Mouse (Mus musculus) heart, embryonic 11.5 days (tissue): ENCODE measurements at regions not wholly inside any gene's neighbourhood (a gene's known extent, or its start where the extent isn't known, plus 50 kb on each side); places are given as distances from the start of the nearest gene placed in this dataset.

ENCODE experiments used
- ATAC-seq: fragments of 200-750 bp; cut with Nextera tagmentation; replicated peaks from 2 replicates; pipeline ENCODE4 v1.8.0; 2017; ENCODE audit warnings: moderate library complexity; ENCODE audit not compliant: insufficient number of reproducible peaks, low FRiP score, low TSS enrichment
- H3K27ac ChIP-seq: fragments of 300-500 bp; sonication (generic); 2 replicates; pipeline ENCODE4 v1.5.1; 2014; ENCODE audit warnings: mild to moderate bottlenecking, low read depth, low read length
- H3K27me3 ChIP-seq: fragments of 300-500 bp; sonication (generic); 2 replicates; pipeline ENCODE4 v1.6.1; 2014; ENCODE audit warnings: mild to moderate bottlenecking, low read length, mixed read lengths; ENCODE audit not compliant: control insufficient read depth, insufficient read depth
- H3K36me3 ChIP-seq: fragments of 300-500 bp; sonication (generic); 2 replicates; pipeline ENCODE4 v1.6.1; 2014; ENCODE audit warnings: mild to moderate bottlenecking, low read length, moderate library complexity, mixed read lengths; ENCODE audit not compliant: control insufficient read depth, insufficient read depth
- H3K4me1 ChIP-seq: fragments of 300-500 bp; sonication (generic); 2 replicates; pipeline ENCODE4 v1.6.1; 2014; ENCODE audit warnings: low read length; ENCODE audit not compliant: control insufficient read depth, insufficient read depth
- H3K4me2 ChIP-seq: fragments of 300-500 bp; sonication (generic); 2 replicates; pipeline ENCODE4 v1.6.1; 2014; ENCODE audit warnings: mild to moderate bottlenecking, moderate library complexity
- H3K4me3 ChIP-seq: fragments of 300-500 bp; sonication (generic); 2 replicates; pipeline ENCODE4 v1.5.1; 2014; ENCODE audit warnings: low read depth, low read length
- H3K9ac ChIP-seq: fragments of 300-500 bp; sonication (generic); 2 replicates; pipeline ENCODE4 v1.6.1; 2014; ENCODE audit warnings: mild to moderate bottlenecking, low read depth, low read length, moderate library complexity
- H3K9me3 ChIP-seq: fragments of 300-500 bp; sonication (generic); replicated peaks from 2 replicates; pipeline ENCODE4 v1.6.1; 2016; ENCODE audit warnings: low read length; ENCODE audit not compliant: control insufficient read depth
- WGBS: fragments of 180-500 bp; shearing (Covaris S2); extraction: QIAGEN DNeasy Blood & Tissue Kit; methylation state at CpG from one replicate; pipeline ENCODE4 v1.1.7; 2014; ENCODE audit not compliant: insufficient replicate concordance; 5-methylcytosine and 5-hydroxymethylcytosine counted together

DNA sequence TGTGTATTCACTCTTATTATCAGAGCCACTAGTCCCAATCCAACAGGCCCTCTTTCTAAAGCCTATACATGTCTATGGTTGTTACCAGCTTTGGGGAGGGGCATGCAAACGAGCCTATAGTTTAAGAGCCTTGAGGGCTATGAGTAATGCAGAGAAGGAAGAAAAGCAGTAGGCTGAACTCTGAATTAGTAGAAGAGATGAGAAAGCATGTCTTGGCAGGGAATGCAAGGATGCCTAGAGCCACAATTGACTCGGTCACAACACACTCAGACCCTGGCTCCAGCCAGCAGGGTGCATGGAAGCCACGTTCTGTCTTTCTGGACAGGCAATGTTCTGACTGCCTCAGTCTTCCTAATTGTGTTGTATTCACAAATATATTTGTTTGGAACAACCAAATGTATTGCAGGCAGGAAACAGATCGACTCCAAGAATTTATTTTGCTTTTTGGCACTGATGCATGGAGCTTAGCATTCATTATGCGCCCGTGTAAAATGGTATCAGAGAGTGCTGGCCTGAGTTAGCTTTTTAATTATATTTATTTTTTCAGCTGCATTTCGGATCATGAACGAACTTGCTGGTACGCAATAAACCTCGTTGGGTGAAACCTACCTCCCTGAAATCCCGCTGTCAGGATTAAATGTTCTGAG, 110.2 kb downstream of the Rybp start:
- Histone ChIP-seq H3K4me2 (no peak overlapping the region), H3K4me1 (peaks cover 7% of the 10 kb centered on the region), H3K36me3 (no peaks in the 10 kb centered on the region), H3K9ac (no peak overlapping the region), H3K27ac (no peak overlapping the region), H3K4me3 (no peak overlapping the region), H3K27me3 (0 out of 2 replicates have a peak, but pooled peaks cover 7% of the 10 kb centered on the region), H3K9me3 (no peaks in the 10 kb centered on the region)
- no peak for ATAC-seq
- 84% methylated on average over 11 of the region's 11 CpGs for WGBS

DNA sequence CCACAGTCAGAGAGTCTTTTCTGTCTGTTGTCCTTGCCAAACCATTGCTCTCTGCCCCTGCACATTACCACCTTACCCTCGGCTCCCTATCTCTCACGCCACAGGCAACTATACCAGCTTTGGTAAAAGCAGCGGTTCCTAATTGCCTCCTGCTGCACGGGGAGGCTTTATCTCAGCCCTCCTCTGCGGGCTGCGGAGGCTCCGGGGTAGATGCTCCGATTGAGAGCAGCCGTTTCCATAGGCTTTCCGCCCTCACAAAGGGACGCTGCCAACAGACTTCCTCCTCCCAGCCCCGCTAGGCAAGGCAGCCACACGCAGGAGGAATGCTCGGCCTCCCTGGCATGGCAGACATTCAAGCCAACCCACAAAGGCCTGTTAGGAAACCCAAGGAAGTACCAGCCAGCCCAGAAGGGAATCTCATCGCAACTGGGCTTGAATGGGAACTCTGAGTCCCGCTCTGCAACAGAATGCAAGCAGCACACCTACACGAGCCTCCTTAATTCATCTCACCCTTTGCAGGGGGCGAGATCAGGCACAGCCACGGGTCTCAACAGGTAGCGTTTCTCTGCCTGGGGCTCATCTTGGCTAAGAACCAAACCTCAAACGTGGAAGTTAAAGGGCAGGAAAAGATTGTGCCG, 116.5 kb downstream of the Rybp start:
- Histone ChIP-seq H3K36me3 (no peaks in the 10 kb centered on the region), H3K27me3 (0 out of 2 replicates have a peak, but pooled peaks cover 8% of the 10 kb centered on the region), H3K27ac (no peak overlapping the region), H3K9ac (peak overlapping the region; percentile 52), H3K4me2 (peak overlapping the region; percentile 62), H3K9me3 (no peaks in the 10 kb centered on the region), H3K4me1 (peaks cover 10% of the 10 kb centered on the region), H3K4me3 (peak overlapping the region; percentile 25)
- 4% methylated on average over 22 of the region's 22 CpGs for WGBS
- ATAC-seq: no peak

DNA sequence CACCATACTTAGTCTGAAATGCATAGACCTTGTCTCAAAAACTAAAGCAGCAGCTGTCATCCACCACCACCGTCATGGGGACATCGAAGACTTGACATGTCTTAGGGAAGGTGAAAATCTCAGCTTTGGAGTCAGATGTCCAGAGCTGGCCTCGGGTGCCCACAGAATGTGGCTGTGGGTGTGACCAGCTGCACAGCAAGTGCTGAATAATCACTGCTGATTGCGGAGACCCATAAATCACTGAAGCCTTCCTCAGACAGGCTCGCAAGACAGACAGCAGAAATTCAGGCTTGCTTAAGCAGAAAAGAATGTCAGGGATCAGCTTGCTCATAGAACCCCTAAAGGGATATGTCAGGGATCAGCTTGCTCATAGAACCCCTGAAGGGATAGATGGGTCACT, 120.0 kb downstream of the Rybp start:
- no peaks in the 10 kb centered on the region for H3K36me3 ChIP-seq
- H3K27ac ChIP-seq: no peak overlapping the region
- H3K4me3 ChIP-seq: no peak overlapping the region
- H3K4me2 ChIP-seq: no peak overlapping the region
- no peak overlapping the region for H3K9ac ChIP-seq
- 63% methylated on average over 5 of the region's 5 CpGs for WGBS
- peaks cover 21% of the 10 kb centered on the region for H3K4me1 ChIP-seq
- H3K9me3 ChIP-seq: no peaks in the 10 kb centered on the region
- no peak for ATAC-seq
- H3K27me3 ChIP-seq: 0 out of 2 replicates have a peak, but pooled peaks cover 8% of the 10 kb centered on the region

DNA sequence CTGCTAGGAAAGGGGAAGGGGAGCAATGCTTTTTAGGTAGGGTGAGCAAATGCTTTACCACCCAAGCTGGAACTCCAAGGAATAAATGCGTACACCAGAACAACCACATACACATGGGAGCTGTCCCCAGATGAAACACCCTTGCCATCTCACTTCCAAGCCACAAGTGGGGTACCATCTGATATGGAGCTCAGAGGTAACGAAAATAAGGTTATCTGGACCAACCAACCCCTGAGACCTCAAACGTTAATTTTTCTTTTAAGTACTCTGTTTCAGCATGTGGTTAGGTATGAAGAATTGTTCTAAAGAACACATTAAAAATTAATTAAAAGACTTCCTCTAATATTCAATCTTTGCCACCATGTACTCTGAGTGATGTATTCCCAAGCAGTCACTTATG, 121.5 kb downstream of the Rybp start:
- Histone ChIP-seq H3K4me1 (peaks cover 14% of the 10 kb centered on the region), H3K36me3 (no peaks in the 10 kb centered on the region), H3K4me3 (no peak overlapping the region), H3K27ac (no peak overlapping the region), H3K27me3 (0 out of 2 replicates have a peak, but pooled peaks cover 4% of the 10 kb centered on the region), H3K4me2 (no peak overlapping the region), H3K9me3 (no peaks in the 10 kb centered on the region), H3K9ac (no peak overlapping the region)
- no peak for ATAC-seq
- WGBS: 82% methylated on average over 3 of the region's 3 CpGs

DNA sequence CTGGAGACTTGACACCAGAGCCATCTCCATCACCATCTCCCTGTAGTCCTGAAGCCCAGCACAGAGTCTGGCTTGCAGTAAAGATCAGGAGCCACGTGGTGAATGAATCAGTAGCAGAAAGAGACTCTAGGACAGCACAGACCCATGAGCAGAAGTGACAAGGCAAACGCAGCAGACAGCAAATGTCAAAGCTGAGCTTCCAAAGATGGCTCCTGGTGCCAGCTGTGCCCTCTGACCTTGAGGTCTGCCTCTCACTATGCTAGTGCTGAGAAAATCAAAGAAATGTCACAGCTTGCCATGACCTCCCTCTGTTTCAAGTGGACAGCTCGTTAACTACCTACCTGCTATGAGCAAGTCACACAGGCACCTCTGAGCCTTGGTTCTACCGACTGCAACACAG, 123.1 kb downstream of the Rybp start:
- Histone ChIP-seq H3K36me3 (no peaks in the 10 kb centered on the region), H3K27ac (no peak overlapping the region), H3K27me3 (0 out of 2 replicates have a peak, but pooled peaks cover 1% of the 10 kb centered on the region), H3K9ac (no peak overlapping the region), H3K4me2 (no peak overlapping the region), H3K9me3 (no peaks in the 10 kb centered on the region), H3K4me1 (peaks cover 16% of the 10 kb centered on the region), H3K4me3 (no peak overlapping the region)
- WGBS: 29% methylated on average over 4 of the region's 4 CpGs
- no peak for ATAC-seq

DNA sequence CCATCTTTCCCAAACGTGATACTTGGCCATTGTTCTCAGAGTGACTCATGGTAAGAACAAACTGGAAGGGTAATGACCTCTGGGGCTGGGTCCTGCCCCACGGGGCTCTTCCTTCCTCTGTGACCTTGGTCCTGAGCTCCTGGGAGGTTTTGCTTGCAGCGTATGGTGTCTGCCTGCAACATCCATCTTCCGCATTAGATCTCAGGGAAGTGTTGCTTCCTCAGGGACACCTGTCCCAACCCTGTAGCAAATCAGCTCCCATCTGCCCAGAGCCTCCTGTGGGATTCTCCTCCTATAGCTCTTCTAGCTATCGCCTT, 123.5 kb downstream of the Rybp start:
- no peaks in the 10 kb centered on the region for H3K36me3 ChIP-seq
- ATAC-seq: no peak
- no peaks in the 10 kb centered on the region for H3K27me3 ChIP-seq
- WGBS: 32% methylated on average over 5 of the region's 5 CpGs
- no peak overlapping the region for H3K27ac ChIP-seq
- peaks cover 18% of the 10 kb centered on the region for H3K4me1 ChIP-seq
- H3K9ac ChIP-seq: no peak overlapping the region
- H3K4me3 ChIP-seq: no peak overlapping the region
- H3K4me2 ChIP-seq: no peak overlapping the region
- H3K9me3 ChIP-seq: no peaks in the 10 kb centered on the region

DNA sequence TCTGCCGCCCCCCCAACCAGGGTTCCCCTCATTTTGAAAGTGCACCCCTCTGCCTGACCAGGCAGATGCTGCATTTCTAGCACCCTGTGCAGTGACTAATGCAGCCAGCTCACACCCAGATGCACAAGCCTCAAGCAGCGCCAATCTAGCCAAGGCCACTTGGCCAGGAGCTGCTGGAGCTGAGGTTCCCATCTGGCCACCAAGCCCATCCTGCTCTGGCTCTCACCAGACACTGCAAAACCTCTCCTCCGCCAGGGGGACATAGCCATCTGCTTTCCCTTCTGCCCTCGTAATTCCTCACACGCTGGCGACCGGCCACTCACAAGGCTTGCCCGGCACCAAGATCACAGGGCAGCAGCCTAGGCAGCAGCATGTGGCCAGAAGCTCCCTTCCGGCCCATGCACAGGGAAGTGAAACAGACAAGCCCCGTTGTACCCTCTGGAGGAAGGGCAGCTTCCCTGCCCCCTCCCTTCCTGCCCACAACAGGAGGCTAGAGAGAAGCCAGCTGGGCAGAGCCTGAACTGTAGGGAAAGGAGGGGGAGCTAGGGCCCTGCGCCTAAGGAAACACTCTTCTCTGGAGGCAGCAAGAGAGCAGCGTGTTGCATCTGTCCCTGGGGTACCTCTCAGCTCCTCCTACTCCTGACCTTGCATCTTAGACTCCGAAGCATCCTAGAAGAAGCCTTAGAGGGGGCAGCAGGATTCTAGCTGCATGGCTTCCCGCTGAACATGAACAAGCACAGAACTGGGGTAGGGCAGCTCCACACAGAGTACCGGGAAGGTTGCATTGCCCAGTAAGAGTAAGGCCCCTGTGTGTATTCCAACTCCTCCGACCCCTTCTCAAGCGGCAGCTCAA, 124.1 kb downstream of the Rybp start:
- Histone ChIP-seq H3K9me3 (no peaks in the 10 kb centered on the region), H3K4me3 (peak overlapping the region; percentile 10), H3K27me3 (no peaks in the 10 kb centered on the region), H3K4me1 (peaks cover 18% of the 10 kb centered on the region), H3K36me3 (no peaks in the 10 kb centered on the region), H3K9ac (no peak overlapping the region; the same call in 1 of the 2 replicates), H3K27ac (no peak overlapping the region), H3K4me2 (peak overlapping the region; percentile 68)
- ATAC-seq: peak; percentile 69; the same call in 1 of the 2 replicates
- WGBS: 9% methylated on average over 17 of the region's 17 CpGs

DNA sequence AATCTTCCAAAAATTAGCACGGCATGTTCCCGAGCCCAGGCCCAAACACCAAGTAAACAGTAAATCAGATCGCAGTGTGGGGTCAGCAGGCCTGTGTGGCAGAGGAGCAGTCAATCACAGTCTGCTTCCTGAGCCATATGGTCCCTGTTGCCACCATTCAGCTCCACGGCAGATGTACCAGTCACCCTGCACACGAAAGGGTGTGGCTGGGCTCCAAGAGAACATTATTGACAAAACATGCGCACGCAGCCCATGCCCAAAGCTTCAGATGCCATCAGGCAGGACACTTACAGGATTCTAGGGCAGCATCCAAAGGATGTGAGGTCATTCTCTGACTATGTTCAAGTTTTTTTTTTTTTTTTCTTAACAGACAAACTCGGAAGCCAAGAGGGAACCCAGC, 126.6 kb downstream of the Rybp start:
- Histone ChIP-seq H3K27ac (no peak overlapping the region), H3K4me3 (no peak overlapping the region), H3K4me2 (no peak overlapping the region), H3K9me3 (no peaks in the 10 kb centered on the region), H3K36me3 (no peaks in the 10 kb centered on the region), H3K4me1 (peaks cover 18% of the 10 kb centered on the region), H3K27me3 (no peaks in the 10 kb centered on the region; the same call in 1 of the 2 replicates), H3K9ac (no peak overlapping the region)
- no peak for ATAC-seq
- 73% methylated on average over 8 of the region's 8 CpGs for WGBS
